Mouse (Mus musculus) megakaryocyte, embryonic 14.5 days (primary cell): ENCODE data around the gene Col11a2.

Experiments used
- FLI1 ChIP-seq: IDR thresholded peaks from 2 replicates; pipeline ENCODE4 v1.6.1; 2012; ENCODE audit warnings: low read length, inconsistent platforms, mixed read lengths
- GATA1 ChIP-seq: IDR thresholded peaks from 3 replicates; pipeline ENCODE4 v1.6.1; 2012; ENCODE audit warnings: mixed read lengths, low read length, inconsistent platforms, borderline replicate concordance

GRCm38 (mm10) chr17:34024317-34024821, 14.9 kb upstream of the Col11a2 start, which contains the start of gene Ring1:
- no peak for TF ChIP-seq GATA1
- TF ChIP-seq FLI1, result no peak
